Mouse (Mus musculus) urinary bladder, postnatal 4 days (tissue): ENCODE measurements around the gene Kat2b.
"Not testable (repeated sequence)": the region's sequence is repeated elsewhere in the genome, so short reads cannot be mapped to it uniquely, and the experiment has no call there.

Experiments used
- DNase-seq, 2 experiments: peaks; one replicate each; pipeline ENCODE4 v3.0.0; 2021 to 2022; ENCODE audit warnings: low spot score in 2 of 2

The Kat2b gene

GRCm38 (mm10) chr17:53596941-53597790 is 30.5 kb downstream of the Kat2b start:
- no peak for DNase-seq

GRCm38 (mm10) chr17:53598571-53598970 is 31.9 kb downstream of the Kat2b start:
- DNase-seq = no peak

GRCm38 (mm10) chr17:53603236-53603635 is 36.6 kb downstream of the Kat2b start:
- DNase-seq = not testable (repeated sequence)

GRCm38 (mm10) chr17:53606082-53606481 is 39.4 kb downstream of the Kat2b start:
- not testable (repeated sequence) for DNase-seq

GRCm38 (mm10) chr17:53608924-53609323 is 42.3 kb downstream of the Kat2b start:
- not testable (repeated sequence) for DNase-seq

GRCm38 (mm10) chr17:53617295-53617957 is 50.8 kb downstream of the Kat2b start:
- DNase-seq = no peak

GRCm38 (mm10) chr17:53618369-53618768 is 51.7 kb downstream of the Kat2b start:
- DNase-seq = no peak

GRCm38 (mm10) chr17:53619391-53619790 is 52.7 kb downstream of the Kat2b start:
- no peak for DNase-seq

- DNase-seq = no peak
Measured at GRCm38 (mm10) chr17:53620611-53621010, 54.0 kb downstream of the Kat2b start.

GRCm38 (mm10) chr17:53622125-53622524 is 55.5 kb downstream of the Kat2b start:
- DNase-seq = no peak

GRCm38 (mm10) chr17:53623762-53624161 is 57.1 kb downstream of the Kat2b start:
- no peak for DNase-seq

GRCm38 (mm10) chr17:53626160-53626559 is 59.5 kb downstream of the Kat2b start:
- no peak for DNase-seq

- no peak for DNase-seq
Measured at GRCm38 (mm10) chr17:53627497-53627896, 60.8 kb downstream of the Kat2b start.

- DNase-seq = no peak
Measured at GRCm38 (mm10) chr17:53628131-53628530, 61.5 kb downstream of the Kat2b start.

GRCm38 (mm10) chr17:53631344-53631743 is 64.7 kb downstream of the Kat2b start:
- no peak for DNase-seq

GRCm38 (mm10) chr17:53643360-53643759 is 76.7 kb downstream of the Kat2b start:
- no peak for DNase-seq

- no peak for DNase-seq
Measured at GRCm38 (mm10) chr17:53650251-53650661, 83.6 kb downstream of the Kat2b start.

GRCm38 (mm10) chr17:53654596-53654995 is 87.9 kb downstream of the Kat2b start:
- DNase-seq = no peak

GRCm38 (mm10) chr17:53655081-53655480 is 88.4 kb downstream of the Kat2b start:
- DNase-seq = no peak

- no peak for DNase-seq
Measured at GRCm38 (mm10) chr17:53655959-53656358, 89.3 kb downstream of the Kat2b start.

- DNase-seq = peak in 1 of 2 experiments; percentile 18
Measured at GRCm38 (mm10) chr17:53656369-53656860, 89.8 kb downstream of the Kat2b start.

- DNase-seq = not testable (repeated sequence)
Measured at GRCm38 (mm10) chr17:53657391-53657790, 90.7 kb downstream of the Kat2b start.

GRCm38 (mm10) chr17:53658668-53659067 is 92.0 kb downstream of the Kat2b start:
- DNase-seq = no peak
